Mouse (Mus musculus) left cerebral cortex, postnatal 4 days (tissue): ENCODE measurements around the gene Eaf2. TPM values are rescaled to one million over a fixed set of nuclear protein-coding genes. Genes with fewer than 3 reads are reported as not detected.
"Not testable (repeated sequence)": the region's sequence is repeated elsewhere in the genome, so short reads cannot be mapped to it uniquely, and the experiment has no call there.

ENCODE experiments used
- DNase-seq: peaks from one replicate; pipeline ENCODE4 v3.0.0-alpha.2; 2022
- intact Hi-C: fragments of 180-260 bp; cut with DNase I; formaldehyde crosslinking; loops from one replicate; pipeline ENCODE4 v1.15.1; 2025
- total RNA-seq, 2 experiments: library from RNA; stranded (reverse); gene quantifications; 2 replicates each; pipeline ENCODE4 v1.2.3; 2021

Eaf2 gene
- total RNA-seq, 2 experiments from 2014 or later, result 0.38 to 0.70 TPM

GRCm38 (mm10) chr16:36863585-36863984 lies 11.2 kb downstream of the Eaf2 start:
- intact Hi-C loops, result no loop called here

GRCm38 (mm10) chr16:36851202-36851601 lies 23.6 kb downstream of the Eaf2 start:
- no peak for DNase-seq
- intact Hi-C loops, result loop anchor here (10.0 kb wide), 1 partner anchor 836 kb away; no protein-coding TSS in a partner anchor

More at GRCm38 (mm10) chr16:36863585-36863984, 11.2 kb downstream of the Eaf2 start:
- DNase-seq, result no peak

GRCm38 (mm10) chr16:36846894-36847293 lies 27.9 kb downstream of the Eaf2 start:
- intact Hi-C loops, result loop anchor here (5.0 to 10.0 kb wide), 2 partner anchors 55 to 812 kb away; no protein-coding TSS in a partner anchor
- DNase-seq, result not testable (repeated sequence)

- peak; percentile 5 for DNase-seq
- intact Hi-C loops, result no loop called here
Measured at GRCm38 (mm10) chr16:36828820-36829219, 46.0 kb downstream of the Eaf2 start.

GRCm38 (mm10) chr16:36828054-36828786 lies 46.6 kb downstream of the Eaf2 start, which contains the start of gene Iqcb1:
Iqcb1 (plus strand) TSS chr16:36828385.
- intact Hi-C loops, result no loop called here
- DNase-seq, result peak; percentile 89

GRCm38 (mm10) chr16:36827611-36828053 lies 47.2 kb downstream of the Eaf2 start:
- DNase-seq, result no peak
- intact Hi-C loops, result no loop called here

GRCm38 (mm10) chr16:36821474-36821873 lies 53.3 kb downstream of the Eaf2 start:
- intact Hi-C loops, result no loop called here
- DNase-seq, result no peak

- DNase-seq, result no peak
- intact Hi-C loops, result no loop called here
Measured at GRCm38 (mm10) chr16:36820747-36821146, 54.1 kb downstream of the Eaf2 start.

- intact Hi-C loops, result no loop called here
- no peak for DNase-seq
Measured at GRCm38 (mm10) chr16:36820016-36820415, 54.8 kb downstream of the Eaf2 start.

GRCm38 (mm10) chr16:36817321-36817926 lies 57.4 kb downstream of the Eaf2 start:
- intact Hi-C loops, result loop anchor here (5.0 kb wide), 2 partner anchors 95 to 345 kb away; no protein-coding TSS in a partner anchor
- DNase-seq, result peak; percentile 81

GRCm38 (mm10) chr16:36816916-36817315 lies 57.9 kb downstream of the Eaf2 start:
- intact Hi-C loops, result loop anchor here (5.0 kb wide), 2 partner anchors 95 to 345 kb away; no protein-coding TSS in a partner anchor
- DNase-seq, result no peak

- intact Hi-C loops, result no loop called here
Measured at GRCm38 (mm10) chr16:36813680-36814079, 61.1 kb downstream of the Eaf2 start.

GRCm38 (mm10) chr16:36808616-36809015 lies 66.2 kb downstream of the Eaf2 start:
- no peak for DNase-seq
- intact Hi-C loops, result no loop called here

More at GRCm38 (mm10) chr16:36813680-36814079, 61.1 kb downstream of the Eaf2 start:
- no peak for DNase-seq

GRCm38 (mm10) chr16:36802361-36802760 lies 72.4 kb downstream of the Eaf2 start:
- no peak for DNase-seq
- intact Hi-C loops, result no loop called here

GRCm38 (mm10) chr16:36798334-36798733 lies 76.5 kb downstream of the Eaf2 start:
- intact Hi-C loops, result no loop called here
- DNase-seq, result no peak

GRCm38 (mm10) chr16:36794976-36795375 lies 79.8 kb downstream of the Eaf2 start:
- no peak for DNase-seq
- intact Hi-C loops, result no loop called here

GRCm38 (mm10) chr16:36790166-36790565 lies 84.6 kb downstream of the Eaf2 start:
- DNase-seq, result no peak
- intact Hi-C loops, result no loop called here

- DNase-seq, result no peak
Measured at GRCm38 (mm10) chr16:36786466-36786865, 88.3 kb downstream of the Eaf2 start.

GRCm38 (mm10) chr16:36784594-36785313 lies 90.0 kb downstream of the Eaf2 start, which contains the start of gene Slc15a2:
Slc15a2 (minus strand) TSS chr16:36784962.
- intact Hi-C loops, result no loop called here
- DNase-seq, result peak; percentile 87

More at GRCm38 (mm10) chr16:36786466-36786865, 88.3 kb downstream of the Eaf2 start:
- intact Hi-C loops, result no loop called here

- no peak for DNase-seq
- intact Hi-C loops, result no loop called here
Measured at GRCm38 (mm10) chr16:36784146-36784545, 90.7 kb downstream of the Eaf2 start.

- peak; percentile 41 for DNase-seq
- intact Hi-C loops, result no loop called here
Measured at GRCm38 (mm10) chr16:36775658-36776057, 99.1 kb downstream of the Eaf2 start.
